Mouse (Mus musculus): ENCODE measurements around the gene Rnf167. TPM values are rescaled to one million over a fixed set of nuclear protein-coding genes. Genes with fewer than 3 reads are reported as not detected.

Rnf167 gene
- polyA plus RNA-seq, 1 experiment from 2014 or later = 120 TPM

- H3K27me3 ChIP-seq = no peaks in the 10 kb centered on the region
- H3K27ac ChIP-seq = peak within 1 kb of the TSS; percentile 86
- peak; percentile 83 for ATAC-seq (ENCODE audit: low FRiP score, low read depth)
- H3K4me3 ChIP-seq = peak within 1 kb of the TSS; percentile 86
- under 1% methylated on average over 54 of the region's 55 CpGs for WGBS
- peaks cover 24% of the 10 kb centered on the region for H3K4me1 ChIP-seq
- no peaks in the 10 kb centered on the region for H3K9me3 ChIP-seq
- H3K4me2 ChIP-seq (replicated peaks) = peak within 1 kb of the TSS; percentile 87
- H3K9ac ChIP-seq = peak within 1 kb of the TSS; percentile 86
- peaks cover 29% of the 10 kb centered on the region for H3K36me3 ChIP-seq
Measured at GRCm38 (mm10) chr11:70687601-70688199, 40.7 kb downstream of the Rnf167 start, which contains the start of gene Camta2. TSS of gene Camta2 (minus strand) at chr11:70688105.

DNA sequence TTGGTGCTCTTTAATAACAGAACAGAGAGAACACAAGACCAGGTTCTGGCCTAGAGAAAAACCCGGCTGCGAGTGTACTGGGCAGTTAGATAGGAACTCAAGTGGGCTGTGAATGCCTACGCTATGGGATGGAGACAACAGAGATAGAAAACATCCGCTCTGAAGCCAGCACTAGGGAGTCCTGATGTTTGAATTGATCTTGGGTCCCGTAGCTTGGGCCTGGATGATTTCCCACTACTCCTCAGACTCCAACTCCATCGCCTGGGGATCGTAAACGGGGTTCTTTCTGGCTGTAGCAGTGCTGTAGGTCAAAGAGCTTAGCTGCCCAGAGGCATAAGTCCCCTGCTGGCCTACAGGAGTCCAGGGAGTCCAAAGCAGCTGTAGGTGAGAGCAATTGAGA, 41.3 kb downstream of the Rnf167 start:
- peaks cover 22% of the 10 kb centered on the region for H3K36me3 ChIP-seq
- H3K27me3 ChIP-seq = no peaks in the 10 kb centered on the region
- H3K4me3 ChIP-seq = peak overlapping the region; percentile 86
- H3K9ac ChIP-seq = peak overlapping the region; percentile 86
- H3K4me1 ChIP-seq = peaks cover 24% of the 10 kb centered on the region
- H3K27ac ChIP-seq = peak overlapping the region; percentile 86; the same call in 1 of the 2 replicates
- 0 out of 2 replicates have a peak, but pooled peaks have one; percentile 14 for ATAC-seq (ENCODE audit: low FRiP score, low read depth)
- peak overlapping the region; percentile 87 for H3K4me2 ChIP-seq (replicated peaks)
- 13% methylated on average over 8 of the region's 8 CpGs for WGBS
- no peaks in the 10 kb centered on the region for H3K9me3 ChIP-seq

DNA sequence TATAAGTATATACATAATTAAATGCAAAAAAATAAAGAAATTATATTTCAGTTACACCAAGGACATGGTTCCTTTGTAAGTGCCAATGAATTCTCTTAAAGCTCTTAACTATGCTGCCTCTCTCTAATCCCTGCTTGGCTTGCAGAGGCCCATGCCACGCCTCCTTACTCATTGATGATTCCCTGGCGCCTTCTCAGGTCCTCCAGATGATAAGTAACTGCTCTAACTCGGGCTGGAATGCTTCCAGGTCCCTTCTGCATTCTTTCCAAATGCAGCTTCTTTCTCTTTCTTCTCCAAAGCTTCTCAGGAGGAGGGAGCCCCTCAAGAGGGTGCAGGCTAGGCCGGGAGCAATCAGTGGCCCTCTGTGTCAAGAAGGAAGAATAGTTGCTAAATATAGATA, 42.5 kb downstream of the Rnf167 start:
- H3K27ac ChIP-seq = no peak overlapping the region
- H3K36me3 ChIP-seq = peaks cover 10% of the 10 kb centered on the region
- WGBS = 64% methylated on average over 4 of the region's 4 CpGs
- H3K4me1 ChIP-seq = peaks cover 24% of the 10 kb centered on the region
- no peaks in the 10 kb centered on the region for H3K27me3 ChIP-seq
- no peak overlapping the region for H3K9ac ChIP-seq
- ATAC-seq (ENCODE audit: low FRiP score, low read depth) = no peak
- H3K9me3 ChIP-seq = no peaks in the 10 kb centered on the region
- H3K4me2 ChIP-seq (replicated peaks) = no peak overlapping the region
- no peak overlapping the region for H3K4me3 ChIP-seq

- 68% methylated on average over 3 of the region's 3 CpGs for WGBS
- no peak for ATAC-seq (ENCODE audit: low FRiP score, low read depth)
Measured at GRCm38 (mm10) chr11:70693504-70693903, 46.5 kb downstream of the Rnf167 start.

GRCm38 (mm10) chr11:70697376-70697775, 50.3 kb downstream of the Rnf167 start:
- Histone ChIP-seq H3K4me1 (peaks cover 23% of the 10 kb centered on the region), H3K9me3 (no peaks in the 10 kb centered on the region), H3K27me3 (no peaks in the 10 kb centered on the region), H3K9ac (no peak overlapping the region), H3K4me2 (replicated peaks) (no peak overlapping the region), H3K27ac (no peak overlapping the region), H3K4me3 (no peak overlapping the region), H3K36me3 (peaks cover 4% of the 10 kb centered on the region; the same call in 1 of the 2 replicates)
- ATAC-seq (ENCODE audit: low FRiP score, low read depth) = no peak
- WGBS = 68% methylated on average over 3 of the region's 3 CpGs

More at GRCm38 (mm10) chr11:70693504-70693903, 46.5 kb downstream of the Rnf167 start:
- H3K27me3 ChIP-seq = no peaks in the 10 kb centered on the region
- H3K4me1 ChIP-seq = peaks cover 5% of the 10 kb centered on the region
- H3K4me3 ChIP-seq = no peak overlapping the region
- no peaks in the 10 kb centered on the region for H3K36me3 ChIP-seq
- no peak overlapping the region for H3K4me2 ChIP-seq (replicated peaks)
- H3K9me3 ChIP-seq = no peaks in the 10 kb centered on the region
- no peak overlapping the region for H3K9ac ChIP-seq
- no peak overlapping the region for H3K27ac ChIP-seq

DNA sequence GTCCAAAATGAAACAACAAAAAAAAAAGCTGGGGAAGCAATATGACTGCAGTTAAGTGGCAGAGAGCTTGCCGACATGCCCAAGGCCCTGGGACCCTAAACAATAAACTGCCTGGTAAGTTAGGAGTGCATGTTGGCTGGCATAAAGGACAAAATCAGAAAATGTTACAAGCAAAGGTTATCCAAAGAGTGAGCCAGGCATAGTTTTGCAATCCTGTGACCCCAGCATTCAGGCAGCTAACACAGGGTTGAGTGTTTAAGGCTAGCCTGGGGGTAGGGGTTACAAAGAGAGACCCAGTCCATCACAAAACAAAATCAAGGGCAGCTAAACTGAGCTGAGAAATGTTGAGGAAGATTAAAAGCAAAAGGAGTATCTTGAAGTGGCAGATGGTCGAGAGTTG, 52.0 kb downstream of the Rnf167 start:
- peak overlapping the region; percentile 83; the same call in 1 of the 2 replicates for H3K4me2 ChIP-seq (replicated peaks)

DNA sequence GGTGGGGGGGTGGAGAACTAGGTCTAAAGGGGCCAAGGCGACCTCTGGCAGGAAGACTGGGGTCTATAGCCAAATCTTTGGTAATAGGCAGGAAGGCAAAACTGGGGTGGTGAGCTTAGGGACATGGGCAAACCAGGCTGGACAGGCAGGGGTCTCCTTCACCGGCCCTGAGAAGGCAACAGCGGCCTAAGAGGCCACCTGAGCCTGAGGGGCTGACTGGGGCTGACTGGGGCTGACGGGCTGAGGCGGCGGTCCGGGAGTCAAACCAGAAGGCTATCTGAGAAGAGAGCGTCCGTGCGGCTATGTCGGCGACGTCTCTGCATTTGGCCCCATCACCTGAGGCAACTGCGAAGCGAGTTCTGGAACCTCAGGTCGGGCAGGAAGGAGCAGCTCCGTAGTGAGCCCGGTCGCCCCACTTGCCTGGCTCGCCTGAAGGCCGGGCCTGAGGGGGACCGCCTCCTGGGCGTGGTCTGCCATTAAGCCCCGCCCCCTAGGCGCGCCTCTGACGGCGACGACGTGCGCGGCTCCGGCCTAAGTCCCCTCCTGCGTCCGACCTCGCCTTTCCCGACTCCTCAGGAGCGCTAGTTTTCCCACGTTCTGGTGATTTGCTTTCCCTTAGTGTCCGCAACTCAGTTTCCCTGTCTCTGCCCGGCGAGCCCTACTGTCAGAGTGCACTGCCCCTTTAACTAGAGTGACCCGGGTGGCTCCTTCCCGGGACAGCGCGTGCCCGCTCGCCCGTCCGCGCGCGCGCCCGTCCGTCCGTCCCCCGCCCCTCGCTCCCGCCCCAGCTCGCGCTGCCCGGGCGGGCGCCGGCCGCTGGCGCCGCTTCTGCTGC, 52.9 kb downstream of the Rnf167 start, which contains the start of the genes Inca1 and Kif1c:
Gene Inca1, minus strand, starts transcription at position 434 of the 835 bp plus-strand sequence.
Gene Kif1c, plus strand, starts transcription at position 827 of the 835 bp plus-strand sequence.
- peak; percentile 94 for ATAC-seq (ENCODE audit: low FRiP score, low read depth)
- no peaks in the 10 kb centered on the region for H3K27me3 ChIP-seq
- 2% methylated on average over 60 of the region's 69 CpGs for WGBS

More for the DNA sequence above, 52.0 kb downstream of the Rnf167 start:
- H3K4me1 ChIP-seq = peaks cover 27% of the 10 kb centered on the region
- no peaks in the 10 kb centered on the region for H3K9me3 ChIP-seq
- H3K27ac ChIP-seq = no peak overlapping the region
- ATAC-seq (ENCODE audit: low FRiP score, low read depth) = no peak
- H3K4me3 ChIP-seq = no peak overlapping the region
- WGBS = 68% methylated on average over 2 of the region's 2 CpGs
- no peak overlapping the region for H3K9ac ChIP-seq
- H3K27me3 ChIP-seq = no peaks in the 10 kb centered on the region
- H3K36me3 ChIP-seq = peaks cover 16% of the 10 kb centered on the region

DNA sequence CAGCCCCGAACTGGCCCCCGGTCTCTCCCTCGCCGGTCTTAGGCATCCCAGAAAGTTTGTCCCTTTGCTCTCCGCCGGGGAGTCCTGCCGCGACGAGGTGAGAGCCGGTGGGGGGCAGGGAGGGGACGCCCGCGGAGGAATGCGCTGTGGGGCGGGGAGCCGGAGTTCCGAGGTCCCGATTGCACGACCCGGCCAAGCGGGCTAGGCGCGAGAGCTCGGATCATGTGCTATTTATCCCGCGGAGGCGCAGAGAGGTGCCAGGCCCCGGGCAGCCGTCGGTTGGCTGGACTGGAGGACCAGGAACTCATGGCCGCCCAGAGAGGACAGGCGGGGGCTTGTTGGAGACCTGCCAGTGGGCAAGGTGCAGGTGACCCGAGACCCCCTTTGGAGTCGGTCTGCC, 53.6 kb downstream of the Rnf167 start:
- Histone ChIP-seq H3K4me3 (peak overlapping the region; percentile 85), H3K4me2 (replicated peaks) (peak overlapping the region; percentile 83), H3K27ac (peak overlapping the region; percentile 93), H3K27me3 (no peaks in the 10 kb centered on the region), H3K4me1 (peaks cover 27% of the 10 kb centered on the region), H3K36me3 (peaks cover 32% of the 10 kb centered on the region), H3K9me3 (no peaks in the 10 kb centered on the region), H3K9ac (peak overlapping the region; percentile 93)
- WGBS = 2% methylated on average over 34 of the region's 34 CpGs
- peak; percentile 41 for ATAC-seq (ENCODE audit: low FRiP score, low read depth)

More for the DNA sequence above, 52.9 kb downstream of the Rnf167 start, which contains the start of the genes Inca1 and Kif1c:
- peak within 1 kb of the TSS; percentile 83 for H3K4me2 ChIP-seq (replicated peaks)
- H3K27ac ChIP-seq = peak within 1 kb of the TSS; percentile 93
- no peaks in the 10 kb centered on the region for H3K9me3 ChIP-seq
- peak within 1 kb of the TSS; percentile 93 for H3K9ac ChIP-seq
- peaks cover 25% of the 10 kb centered on the region for H3K36me3 ChIP-seq
- H3K4me3 ChIP-seq = peak within 1 kb of the TSS; percentile 85
- H3K4me1 ChIP-seq = peaks cover 27% of the 10 kb centered on the region

Other genes with a start within 250 kb of the Rnf167 start
- gene Pelp1, start 237.2 kb upstream of the Rnf167 start, polyA plus RNA-seq (2015; fragmentation: Nextera tagmentation; extraction: Ambion mirVana) = 40.0 and 41.8 TPM in 2 replicates
- 22.8 and 24.1 TPM in 2 replicates for gene Arrb2, start 214.6 kb upstream of the Rnf167 start, polyA plus RNA-seq (2015; fragmentation: Nextera tagmentation; extraction: Ambion mirVana)
- gene Med11, start 195.3 kb upstream of the Rnf167 start, polyA plus RNA-seq (2015; fragmentation: Nextera tagmentation; extraction: Ambion mirVana) = 42.4 and 45.9 TPM in 2 replicates
- 0.62 and 0.75 TPM in 2 replicates for gene Zmynd15, start 187.8 kb upstream of the Rnf167 start, polyA plus RNA-seq (2015; fragmentation: Nextera tagmentation; extraction: Ambion mirVana)
- 2.7 and 3.9 TPM in 2 replicates for gene Cxcl16, start 187.3 kb upstream of the Rnf167 start, polyA plus RNA-seq (2015; fragmentation: Nextera tagmentation; extraction: Ambion mirVana)
- 0.29 and 0.74 TPM in 2 replicates for gene Tm4sf5, start 142.0 kb upstream of the Rnf167 start, polyA plus RNA-seq (2015; fragmentation: Nextera tagmentation; extraction: Ambion mirVana)
- gene Vmo1, start 132.6 kb upstream of the Rnf167 start, polyA plus RNA-seq (2015; fragmentation: Nextera tagmentation; extraction: Ambion mirVana) = 0.31 and 0.41 TPM in 2 replicates
- 0.43 and 0.92 TPM in 2 replicates for gene Gltpd2, start 128.0 kb upstream of the Rnf167 start, polyA plus RNA-seq (2015; fragmentation: Nextera tagmentation; extraction: Ambion mirVana)
- gene Psmb6, start 121.9 kb upstream of the Rnf167 start, polyA plus RNA-seq (2015; fragmentation: Nextera tagmentation; extraction: Ambion mirVana) = 828 and 869 TPM in 2 replicates
- not detected in 2 replicates for gene Gm40193, start 114.3 kb upstream of the Rnf167 start, polyA plus RNA-seq (2015; fragmentation: Nextera tagmentation; extraction: Ambion mirVana)
- gene Pld2, start 107.2 kb upstream of the Rnf167 start, polyA plus RNA-seq (2015; fragmentation: Nextera tagmentation; extraction: Ambion mirVana) = 4.5 and 5.7 TPM in 2 replicates
- 14.1 and 15.5 TPM in 2 replicates for gene Mink1, start 84.4 kb upstream of the Rnf167 start, polyA plus RNA-seq (2015; fragmentation: Nextera tagmentation; extraction: Ambion mirVana)
- gene 4930544D05Rik, start 31.4 kb upstream of the Rnf167 start, polyA plus RNA-seq (2015; fragmentation: Nextera tagmentation; extraction: Ambion mirVana) = not detected in 2 replicates
- not detected in 2 replicates for gene Chrne, start 28.0 kb upstream of the Rnf167 start, polyA plus RNA-seq (2015; fragmentation: Nextera tagmentation; extraction: Ambion mirVana)
- 0.18 and 0.22 TPM in 2 replicates for gene Gp1ba, start 8.1 kb upstream of the Rnf167 start, polyA plus RNA-seq (2015; fragmentation: Nextera tagmentation; extraction: Ambion mirVana)
- 165 and 173 TPM in 2 replicates for gene Slc25a11, start 244 bp downstream of the Rnf167 start, polyA plus RNA-seq (2015; fragmentation: Nextera tagmentation; extraction: Ambion mirVana)
- gene Pfn1, start 7.4 kb downstream of the Rnf167 start, polyA plus RNA-seq (2015; fragmentation: Nextera tagmentation; extraction: Ambion mirVana) = 1,638 and 1,674 TPM in 2 replicates
- gene Eno3, start 10.0 kb downstream of the Rnf167 start, polyA plus RNA-seq (2015; fragmentation: Nextera tagmentation; extraction: Ambion mirVana) = 52.3 and 57.1 TPM in 2 replicates
- gene Spag7, start 22.2 kb downstream of the Rnf167 start, polyA plus RNA-seq (2015; fragmentation: Nextera tagmentation; extraction: Ambion mirVana) = 159 and 165 TPM in 2 replicates
- gene Camta2, start 40.9 kb downstream of the Rnf167 start, polyA plus RNA-seq (2015; fragmentation: Nextera tagmentation; extraction: Ambion mirVana) = 11.8 and 15.1 TPM in 2 replicates
- gene Inca1, start 52.9 kb downstream of the Rnf167 start, polyA plus RNA-seq (2015; fragmentation: Nextera tagmentation; extraction: Ambion mirVana) = 1.6 and 1.8 TPM in 2 replicates
- 3.4 and 3.6 TPM in 2 replicates for gene Kif1c, start 53.3 kb downstream of the Rnf167 start, polyA plus RNA-seq (2015; fragmentation: Nextera tagmentation; extraction: Ambion mirVana)
- gene Zfp3, start 117.0 kb downstream of the Rnf167 start, polyA plus RNA-seq (2015; fragmentation: Nextera tagmentation; extraction: Ambion mirVana) = 6.8 TPM in 2 replicates
- gene Scimp, start 165.4 kb downstream of the Rnf167 start, polyA plus RNA-seq (2015; fragmentation: Nextera tagmentation; extraction: Ambion mirVana) = 0.22 and 0.23 TPM in 2 replicates
- gene Rabep1, start 197.5 kb downstream of the Rnf167 start, polyA plus RNA-seq (2015; fragmentation: Nextera tagmentation; extraction: Ambion mirVana) = 38.5 and 39.7 TPM in 2 replicates

Measured in limb, embryonic 13.5 days (tissue).